Mouse (Mus musculus) kidney, postnatal 14 days (tissue): Measurements from ENCODE around the gene Grb7.

Experiments used
- DNase-seq: peaks from one replicate; pipeline ENCODE4 v3.0.0; 2022; ENCODE audit warnings: mixed read lengths

Gene Grb7

GRCm38 (mm10) chr11:98473916-98474479 lies 27.8 kb downstream of the Grb7 start:
- DNase-seq: no peak

GRCm38 (mm10) chr11:98474967-98475366 lies 28.8 kb downstream of the Grb7 start:
- DNase-seq: no peak

- DNase-seq: no peak
Observed at GRCm38 (mm10) chr11:98475630-98476433, 29.6 kb downstream of the Grb7 start.

- no peak for DNase-seq
Observed at GRCm38 (mm10) chr11:98476434-98476807, 30.2 kb downstream of the Grb7 start.

GRCm38 (mm10) chr11:98477011-98477701 lies 31.0 kb downstream of the Grb7 start:
- no peak for DNase-seq

- DNase-seq: no peak
Observed at GRCm38 (mm10) chr11:98479026-98479939, 33.1 kb downstream of the Grb7 start.

- DNase-seq: no peak
Observed at GRCm38 (mm10) chr11:98479940-98480497, 33.8 kb downstream of the Grb7 start.

- no peak for DNase-seq
Observed at GRCm38 (mm10) chr11:98481231-98481630, 35.0 kb downstream of the Grb7 start.

GRCm38 (mm10) chr11:98482067-98482466 lies 35.9 kb downstream of the Grb7 start:
- no peak for DNase-seq

- no peak for DNase-seq
Observed at GRCm38 (mm10) chr11:98485749-98486148, 39.6 kb downstream of the Grb7 start.

GRCm38 (mm10) chr11:98487526-98488040 lies 41.4 kb downstream of the Grb7 start:
- DNase-seq: no peak

- no peak for DNase-seq
Observed at GRCm38 (mm10) chr11:98488540-98489234, 42.5 kb downstream of the Grb7 start.

GRCm38 (mm10) chr11:98491571-98491970 lies 45.4 kb downstream of the Grb7 start:
- DNase-seq: no peak

- DNase-seq: no peak
Observed at GRCm38 (mm10) chr11:98492959-98493358, 46.8 kb downstream of the Grb7 start.

GRCm38 (mm10) chr11:98493394-98493793 lies 47.2 kb downstream of the Grb7 start:
- DNase-seq: no peak

- DNase-seq: no peak
Observed at GRCm38 (mm10) chr11:98495176-98495719, 49.1 kb downstream of the Grb7 start.

GRCm38 (mm10) chr11:98497388-98498288 lies 51.4 kb downstream of the Grb7 start:
- DNase-seq: no peak

- no peak for DNase-seq
Observed at GRCm38 (mm10) chr11:98504926-98505325, 58.7 kb downstream of the Grb7 start.
